Mouse (Mus musculus): ENCODE measurements around the gene Csk.
A peak's percentile ranks its signal among the peaks of the same experiment; 100 is the strongest.

Gene Csk

DNA sequence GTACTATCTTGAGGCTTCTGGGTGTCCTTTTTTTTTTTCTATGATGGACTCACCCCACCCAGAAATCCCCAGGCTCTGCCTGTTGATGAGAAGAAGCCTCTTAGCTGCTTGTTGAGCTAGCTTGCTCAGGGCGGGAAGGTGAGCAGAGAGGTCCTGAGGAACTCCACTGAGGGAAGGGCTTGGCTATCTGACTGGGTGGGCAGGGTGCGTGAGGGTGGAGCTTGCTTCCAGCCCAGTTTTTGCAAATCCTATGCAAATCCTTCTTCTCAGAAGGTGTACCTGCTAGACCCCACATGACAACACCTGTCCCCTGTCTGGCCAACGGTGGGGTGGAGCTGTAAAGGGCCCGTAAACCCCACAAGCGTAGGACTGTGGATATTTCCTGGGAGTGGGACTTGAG, at the start of gene Csk:
Csk (minus strand) TSS at position 349 of the 400 bp plus-strand sequence.
- DNase-seq (ENCODE audit: low read depth), result no peak

DNA sequence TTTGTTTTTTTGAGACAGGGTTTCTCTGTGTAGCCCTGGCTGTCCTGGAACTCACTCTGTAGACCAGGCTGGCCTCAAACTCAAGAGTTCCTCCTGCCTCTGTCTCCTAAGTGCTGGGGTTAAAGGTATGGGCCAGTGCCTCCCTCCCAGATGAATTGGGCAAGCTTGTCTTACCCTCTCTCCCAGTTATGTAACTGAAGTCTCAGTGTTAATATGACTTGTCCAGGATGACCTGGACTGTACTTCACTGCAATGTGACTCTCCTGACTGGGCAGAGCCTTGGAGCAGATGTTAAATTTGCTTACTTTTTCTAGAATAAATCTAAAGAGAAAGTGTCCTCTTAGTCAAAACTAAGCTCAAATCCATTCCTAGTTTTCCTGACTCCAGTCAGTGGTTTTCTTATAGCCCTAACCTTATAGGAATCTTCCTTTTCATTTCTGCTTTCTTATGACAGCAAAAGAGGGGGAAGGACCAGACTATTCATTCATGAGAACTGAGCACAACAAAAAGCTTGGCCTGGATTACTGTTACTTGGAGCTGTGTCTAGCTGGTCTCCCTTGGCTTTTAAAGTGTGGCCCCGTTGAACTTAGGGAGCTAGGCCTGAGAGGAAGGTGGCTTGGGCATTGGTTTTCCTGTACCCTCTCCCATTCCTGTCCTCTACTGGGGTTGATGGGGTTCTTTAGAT, 45.2 kb upstream of the Csk start:
- DNase-seq (ENCODE audit: low read depth), result peak; percentile 26

DNA sequence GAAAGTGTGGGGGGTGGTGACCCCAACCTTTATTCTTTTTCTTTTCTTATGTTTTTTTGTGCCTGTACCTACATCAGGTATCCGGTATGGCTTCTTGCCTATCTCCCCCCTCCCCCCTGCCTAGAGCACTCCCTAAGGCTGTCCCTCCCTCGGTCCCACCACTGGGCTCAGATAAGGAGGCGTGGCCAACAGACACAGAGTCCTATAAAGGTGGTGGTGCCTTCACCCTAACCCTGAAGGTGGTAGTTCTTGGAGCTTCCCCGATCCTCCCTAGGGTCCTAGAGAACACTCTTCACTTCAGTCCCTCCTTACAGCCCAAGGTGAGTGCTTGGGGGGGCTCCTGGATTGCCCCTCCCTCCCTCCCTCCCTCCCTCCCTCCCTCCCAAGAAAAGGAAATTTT, 43.9 kb upstream of the Csk start:
- DNase-seq (ENCODE audit: low read depth), result no peak

DNA sequence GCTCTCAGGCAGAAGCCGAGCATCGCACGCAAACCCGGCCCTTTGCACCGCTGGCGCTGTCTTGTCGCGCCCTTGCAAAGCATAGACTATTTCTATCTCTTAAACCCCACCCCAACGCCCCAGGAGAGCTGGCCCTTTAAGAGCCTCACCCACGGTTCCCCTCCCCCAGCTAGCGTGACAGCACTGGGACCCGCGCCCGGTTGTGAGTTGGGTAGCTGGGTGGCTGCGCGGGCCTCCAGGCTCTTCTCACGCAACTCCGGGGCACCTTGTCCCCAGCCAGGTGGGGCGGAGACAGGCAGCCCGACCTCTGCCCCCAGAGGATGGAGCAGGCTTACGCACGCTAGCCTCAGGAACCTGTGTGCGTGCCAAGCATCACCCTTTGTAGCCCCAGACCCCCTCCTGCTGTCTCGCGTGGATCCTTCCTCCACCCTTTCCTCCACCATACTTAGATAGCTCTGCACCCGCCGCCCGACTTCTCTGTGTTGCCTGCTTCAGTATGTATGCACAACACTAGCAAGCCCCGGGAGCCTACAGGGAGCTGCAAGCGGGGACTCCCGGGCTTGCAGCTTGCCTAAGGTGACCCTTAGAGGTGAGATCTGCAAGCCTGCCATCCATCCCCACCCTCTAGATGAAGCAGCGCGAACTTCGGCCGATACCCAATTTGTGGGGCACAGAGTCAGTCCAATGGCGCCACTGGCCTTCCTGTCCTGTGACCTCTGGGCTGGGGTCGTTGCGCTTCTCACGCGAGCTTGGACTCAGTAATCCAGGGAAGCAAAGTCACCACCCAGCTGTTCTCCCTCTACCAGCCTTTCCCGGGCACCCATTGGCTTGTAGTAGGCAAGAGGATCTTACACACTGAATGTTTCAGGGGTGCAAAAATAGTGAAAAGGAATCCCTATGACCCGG, 43.2 kb upstream of the Csk start:
- DNase-seq (ENCODE audit: low read depth), result peak; percentile 7

DNA sequence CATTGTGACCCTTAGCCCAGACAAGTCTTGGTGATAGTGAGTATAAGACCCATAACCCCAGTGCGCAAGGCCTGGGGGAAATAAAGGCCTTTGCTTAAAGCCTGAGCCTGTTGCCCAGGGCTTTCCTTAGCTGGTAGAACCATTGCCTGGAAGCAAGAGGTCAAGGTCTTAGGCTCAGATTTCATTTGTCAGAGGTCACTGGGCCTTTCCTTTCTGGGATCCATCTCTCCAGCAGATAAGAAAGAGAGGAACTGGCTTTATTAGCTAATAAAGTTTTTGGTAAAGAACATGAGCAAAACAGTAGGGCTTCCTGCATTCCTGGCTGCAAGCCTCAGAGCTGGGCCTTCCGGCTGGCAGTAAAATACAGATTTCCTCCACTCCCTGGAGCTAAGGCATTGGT, 40.7 kb upstream of the Csk start:
- DNase-seq (ENCODE audit: low read depth), result no peak

DNA sequence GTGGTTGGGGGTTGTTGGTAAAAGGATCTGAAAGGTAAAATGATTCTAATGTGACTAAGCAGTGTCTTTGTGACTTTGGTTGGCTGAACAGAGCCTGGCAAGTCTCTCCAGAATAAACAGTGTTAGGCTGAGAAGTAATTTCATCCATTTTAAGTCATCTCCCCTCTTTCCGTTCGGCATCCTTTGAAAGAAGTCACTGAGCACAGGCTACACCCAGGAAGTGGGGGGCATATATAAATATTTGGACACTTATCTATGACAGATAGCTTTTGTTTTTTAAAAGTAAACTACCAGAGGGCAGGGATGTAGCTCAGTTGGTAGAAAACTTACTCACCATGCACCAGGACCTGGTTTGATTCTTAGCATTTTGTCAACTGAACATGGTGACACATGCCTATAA, 35.2 kb upstream of the Csk start:
- no peak for DNase-seq (ENCODE audit: low read depth)

DNA sequence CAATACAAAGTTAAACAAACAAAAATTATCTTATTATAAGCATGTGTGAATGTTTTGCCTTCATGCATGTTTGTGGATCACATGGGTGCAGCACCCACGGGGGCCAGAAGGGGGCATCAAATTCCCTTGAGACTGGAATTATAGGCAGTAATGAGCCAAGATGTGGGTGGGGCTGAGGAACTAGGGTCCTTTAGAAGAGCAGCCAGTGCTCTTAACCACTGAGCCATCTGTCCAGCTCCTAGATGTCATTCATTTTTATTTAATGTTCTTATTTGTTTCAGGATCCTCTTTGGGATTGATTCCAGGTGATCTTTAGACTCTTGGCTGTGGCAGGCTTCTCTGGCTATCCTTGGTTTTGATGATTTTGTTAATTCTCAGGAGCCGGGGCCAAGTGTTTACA, 34.7 kb upstream of the Csk start:
- DNase-seq (ENCODE audit: low read depth), result peak; percentile 17

DNA sequence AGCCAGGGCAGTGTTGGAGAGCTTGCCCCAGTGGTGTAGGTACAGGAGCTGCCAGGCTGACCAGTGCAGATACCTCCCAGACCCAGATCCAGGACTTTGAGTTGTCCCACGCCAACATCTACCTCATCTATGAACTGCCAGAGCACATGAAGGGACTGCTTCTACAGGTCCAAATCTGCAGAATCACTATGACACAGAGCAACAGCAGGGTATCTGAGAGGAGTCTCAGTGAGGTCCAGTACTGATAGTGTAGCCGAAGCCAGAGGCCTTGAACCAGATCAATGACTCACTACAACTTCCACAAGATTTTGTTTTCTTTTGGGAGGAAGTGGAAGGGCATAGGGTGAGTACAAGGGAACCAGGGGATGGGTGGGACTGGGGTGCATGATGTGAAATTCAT, 34.3 kb upstream of the Csk start, which contains the start of gene Cyp1a1:
Cyp1a1 (plus strand) TSS at position 178 of the 400 bp plus-strand sequence.
- DNase-seq (ENCODE audit: low read depth), result no peak

DNA sequence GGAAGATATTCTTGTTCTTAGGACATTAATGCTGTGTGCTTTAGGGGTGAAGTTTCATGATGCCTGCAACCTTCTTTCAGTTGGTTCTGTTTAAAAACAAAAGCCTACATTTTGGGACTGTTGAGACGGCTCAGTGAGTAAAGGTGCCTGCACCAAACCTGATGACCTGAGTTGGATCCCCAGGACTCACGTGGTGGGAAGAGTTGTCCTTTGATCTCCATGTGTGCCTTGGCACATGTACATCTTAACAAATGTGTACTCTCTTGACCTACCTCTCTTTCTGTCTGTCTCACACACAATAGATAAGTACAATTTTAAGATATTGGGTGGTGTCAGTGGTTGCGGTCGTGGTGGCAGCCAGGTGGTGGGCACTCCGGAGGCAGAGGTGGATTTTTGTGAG, 32.6 kb upstream of the Csk start:
- no peak for DNase-seq (ENCODE audit: low read depth)

DNA sequence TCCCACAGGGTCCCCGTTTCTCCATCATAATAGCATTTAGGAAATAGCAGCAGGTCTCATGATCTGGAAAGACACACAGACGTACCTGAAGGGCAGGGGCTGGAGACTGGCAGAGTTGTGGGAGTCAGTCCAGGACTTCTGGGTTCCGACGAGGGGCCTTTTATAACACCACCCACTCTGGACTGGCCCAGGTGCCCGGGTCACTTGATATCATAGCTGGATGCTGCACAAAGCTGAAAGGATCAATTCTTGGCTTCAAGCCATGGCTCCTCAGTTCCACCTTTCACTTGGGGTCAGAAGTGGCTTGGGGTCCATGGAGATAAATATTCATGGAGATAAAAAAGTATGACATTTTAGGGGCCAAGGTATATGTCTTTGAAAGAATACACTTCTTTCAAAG, 30.1 kb upstream of the Csk start, which contains the start of gene Cyp1a2:
Cyp1a2 (minus strand) TSS at position 184 of the 400 bp plus-strand sequence.
- DNase-seq (ENCODE audit: low read depth), result no peak

DNA sequence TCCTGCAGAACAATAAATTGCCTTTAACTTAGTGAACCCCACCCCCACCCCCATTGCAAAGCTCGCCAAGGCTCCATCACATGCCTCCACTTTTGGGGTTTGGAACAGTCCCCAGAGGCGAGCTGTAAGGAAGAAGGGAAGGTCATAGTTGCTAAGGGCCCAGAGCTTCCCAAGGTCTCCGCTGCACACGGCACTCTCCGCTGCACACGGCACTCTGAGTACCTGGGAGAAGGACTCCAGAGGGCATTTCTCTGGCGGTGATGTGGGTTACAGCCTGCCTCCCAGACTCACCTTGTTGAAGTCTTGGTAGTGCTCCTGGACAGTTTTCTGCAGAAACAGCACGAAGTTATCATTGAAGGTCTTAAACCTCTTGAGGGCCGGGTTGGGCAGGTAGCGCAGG, 28.0 kb upstream of the Csk start:
- DNase-seq (ENCODE audit: low read depth), result no peak

DNA sequence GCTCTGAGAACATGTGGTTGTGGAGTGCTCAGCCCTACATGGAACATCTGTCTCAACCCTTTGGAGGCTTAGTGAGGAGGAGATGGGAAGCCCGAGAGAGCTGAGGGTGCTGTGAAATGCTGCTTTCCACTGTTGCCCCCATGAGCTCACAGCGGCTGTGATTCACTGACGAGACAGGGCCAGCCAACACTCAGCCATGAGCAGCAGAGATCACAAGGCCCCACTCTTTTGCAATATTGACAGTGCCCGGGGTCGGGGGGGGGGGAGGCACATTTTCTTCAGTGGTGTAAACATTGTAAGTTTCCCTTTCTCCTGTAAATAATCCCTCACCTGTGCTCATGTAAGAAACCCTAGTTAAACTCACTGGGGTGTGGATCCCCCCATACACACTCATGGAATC, 18.1 kb upstream of the Csk start:
- peak; percentile 9 for DNase-seq (ENCODE audit: low read depth)

DNA sequence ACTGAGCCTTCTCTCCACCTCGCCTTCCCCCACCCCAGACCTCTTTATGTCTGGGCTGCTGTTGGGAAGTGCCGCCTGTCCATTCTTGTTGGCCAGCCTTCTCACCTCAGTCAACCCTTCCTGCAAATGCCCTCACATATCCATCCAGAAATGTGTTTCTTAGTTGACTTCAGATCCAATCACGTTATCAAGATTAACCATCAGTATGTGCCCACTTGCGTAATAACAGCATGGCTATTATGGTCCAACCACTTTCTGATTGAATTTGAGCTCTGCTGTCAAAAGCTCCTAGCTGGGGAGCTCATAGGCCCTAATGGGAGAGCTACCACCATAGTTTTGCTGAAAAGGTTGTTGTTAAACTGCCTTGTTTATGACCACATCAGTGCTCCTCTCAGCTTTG, 17.6 kb upstream of the Csk start:
- DNase-seq (ENCODE audit: low read depth), result no peak

DNA sequence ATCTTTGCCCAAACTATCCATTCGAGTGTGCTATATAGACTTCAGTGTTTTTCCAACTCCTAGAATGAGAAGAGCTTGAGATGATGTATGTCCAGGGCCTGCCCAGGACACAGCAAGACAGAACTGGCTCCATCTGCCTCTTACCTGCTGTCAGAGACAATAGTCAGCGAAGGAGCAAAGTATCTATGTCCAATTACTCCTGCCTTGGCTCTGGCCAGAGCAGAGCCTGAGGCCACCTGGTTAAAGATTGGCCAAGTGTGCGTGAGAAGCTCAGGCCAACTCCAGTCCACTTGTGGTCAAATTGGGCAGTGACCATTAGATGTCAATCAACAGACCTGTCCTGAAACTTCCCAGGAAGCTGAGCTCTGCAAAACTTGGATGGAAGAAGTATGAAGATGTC, 16.1 kb upstream of the Csk start:
- no peak for DNase-seq (ENCODE audit: low read depth)

DNA sequence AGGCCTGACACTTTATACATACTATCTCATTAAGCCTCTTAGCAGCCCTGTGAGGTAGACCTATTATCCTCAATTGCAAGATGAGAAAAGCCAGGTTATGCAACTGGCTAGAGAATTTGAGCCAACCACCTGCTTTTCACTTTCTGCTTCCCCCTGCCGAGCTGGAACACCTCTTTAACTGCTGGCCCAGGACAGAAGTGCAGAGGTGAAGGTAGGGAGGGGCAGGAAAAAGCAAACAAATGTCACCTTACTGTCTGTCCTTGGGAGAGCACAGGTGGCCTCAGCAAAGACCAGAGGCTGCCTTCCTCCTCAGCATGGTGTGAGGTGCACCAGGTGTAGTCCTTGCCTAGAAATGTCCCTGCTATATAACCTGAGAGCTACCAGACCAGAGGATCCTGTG, 14.8 kb upstream of the Csk start:
- DNase-seq (ENCODE audit: low read depth), result no peak

DNA sequence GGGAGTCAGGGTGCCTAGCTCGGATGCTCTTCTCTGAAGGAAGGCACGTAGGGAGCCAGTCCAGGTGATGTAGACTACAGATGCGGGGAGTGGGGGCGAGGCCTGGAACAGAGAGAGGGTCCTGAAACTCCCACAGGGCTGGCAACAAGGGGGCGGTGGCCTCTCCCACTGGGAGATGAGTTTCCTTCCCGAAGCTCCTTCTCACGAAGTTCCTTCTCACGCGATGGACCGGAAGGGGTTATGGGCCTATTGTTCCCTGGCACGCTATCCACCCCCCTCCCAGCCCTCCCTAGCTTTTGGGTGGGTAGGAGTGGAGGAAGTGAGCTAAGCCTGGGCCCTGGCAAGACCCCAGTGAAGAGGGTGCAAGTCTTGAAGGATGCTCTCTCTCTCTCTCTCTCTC, 14.4 kb upstream of the Csk start:
- no peak for DNase-seq (ENCODE audit: low read depth)

DNA sequence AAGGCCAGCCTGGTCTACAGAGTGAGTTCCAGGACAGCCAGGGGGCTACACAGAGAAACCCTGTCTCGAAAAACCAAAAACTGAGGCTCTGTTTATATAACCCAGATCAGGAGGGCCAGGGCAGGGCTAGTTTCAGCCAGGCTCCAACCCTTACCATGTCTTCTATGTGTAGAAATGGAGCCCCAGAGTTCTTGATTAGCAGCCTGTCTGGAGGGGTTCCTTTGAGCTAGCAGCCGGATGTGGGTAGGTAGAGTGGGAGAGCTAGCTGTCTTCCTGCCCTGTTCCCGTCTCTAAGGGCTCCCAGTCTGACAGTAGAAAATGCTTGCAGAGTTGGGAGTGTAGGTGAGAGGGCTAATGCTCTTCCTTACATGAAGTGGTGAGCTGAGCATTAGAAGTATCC, 13.7 kb upstream of the Csk start:
- DNase-seq (ENCODE audit: low read depth), result no peak

DNA sequence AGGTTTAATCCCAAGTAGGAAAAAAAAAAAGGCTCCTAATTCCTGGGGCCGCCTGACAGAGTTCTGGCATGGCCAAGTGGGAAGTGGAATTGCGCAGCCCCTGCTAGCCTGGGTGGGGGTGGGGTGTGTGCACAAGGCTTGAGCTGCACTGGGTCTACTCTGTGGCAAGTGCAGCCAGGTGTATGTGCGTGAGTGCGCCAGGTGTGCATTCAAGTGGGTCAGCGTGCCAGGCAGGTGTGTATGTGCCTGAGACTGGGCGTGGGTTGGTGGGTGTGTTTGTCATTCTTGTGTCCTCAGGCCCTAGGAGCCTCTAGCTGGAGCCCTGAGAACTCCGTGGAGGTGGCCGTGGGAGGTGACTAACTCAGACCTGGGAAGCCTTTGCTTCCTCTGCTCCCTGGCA, 13.1 kb upstream of the Csk start:
- DNase-seq (ENCODE audit: low read depth), result no peak

DNA sequence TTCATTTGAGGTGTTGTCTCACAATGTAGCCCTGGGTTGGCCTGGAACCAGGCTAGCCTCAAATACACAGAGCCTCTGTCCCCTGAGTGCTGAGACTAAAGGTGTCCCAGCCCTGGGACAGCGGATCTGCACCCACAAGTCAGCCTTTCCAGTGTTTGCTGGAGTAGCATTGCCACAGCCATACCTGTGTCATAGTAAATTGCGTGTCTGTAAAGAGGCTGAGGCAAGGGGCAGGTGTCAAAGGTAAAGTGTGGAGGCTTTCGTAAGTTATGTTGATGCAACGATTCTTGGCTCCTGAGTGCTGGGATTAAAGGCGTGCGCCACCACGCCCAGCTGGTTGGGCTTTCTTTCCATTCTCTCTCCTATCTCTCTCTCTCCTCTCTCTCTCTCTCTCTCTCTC, 11.2 kb upstream of the Csk start:
- DNase-seq (ENCODE audit: low read depth), result no peak

DNA sequence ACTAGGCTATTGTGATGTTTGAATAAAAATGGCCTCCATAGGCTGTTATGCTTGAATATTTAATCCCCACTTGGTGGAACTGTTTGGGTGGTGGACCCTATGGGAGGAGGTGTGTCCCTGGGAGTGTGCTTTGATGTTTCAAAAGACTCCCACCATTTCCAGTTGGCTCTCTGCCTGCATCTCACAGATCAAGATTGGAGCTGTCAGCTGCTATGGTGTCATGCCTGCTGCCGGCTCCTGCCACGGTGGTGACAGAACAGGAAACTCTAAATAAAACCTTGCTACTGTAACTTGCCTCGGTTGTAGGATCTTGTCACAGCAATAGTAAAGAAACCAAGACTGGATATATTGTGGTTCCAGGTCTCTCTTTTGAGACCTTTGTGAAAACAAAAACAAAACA, 8.1 kb upstream of the Csk start:
- DNase-seq (ENCODE audit: low read depth), result no peak

DNA sequence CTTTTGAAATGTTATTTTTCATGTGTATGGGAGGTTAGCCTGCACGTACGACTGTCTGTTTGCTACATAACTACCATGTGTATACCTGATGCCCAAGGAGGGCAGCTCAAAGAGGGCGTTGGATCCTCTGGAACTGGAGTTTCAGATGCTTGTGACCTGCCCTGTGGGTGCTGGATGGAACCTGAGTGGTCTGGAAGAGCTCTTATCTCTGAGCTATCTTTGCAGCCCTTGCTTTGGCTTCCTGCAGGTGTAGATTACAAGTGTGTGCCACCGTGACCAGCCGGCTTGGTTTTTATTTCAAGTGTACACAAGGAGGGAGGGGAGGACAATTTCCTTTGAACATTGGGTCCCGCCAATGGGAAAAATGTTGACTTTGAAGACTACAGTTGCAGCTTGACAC, 7.1 kb upstream of the Csk start:
- DNase-seq (ENCODE audit: low read depth), result no peak

DNA sequence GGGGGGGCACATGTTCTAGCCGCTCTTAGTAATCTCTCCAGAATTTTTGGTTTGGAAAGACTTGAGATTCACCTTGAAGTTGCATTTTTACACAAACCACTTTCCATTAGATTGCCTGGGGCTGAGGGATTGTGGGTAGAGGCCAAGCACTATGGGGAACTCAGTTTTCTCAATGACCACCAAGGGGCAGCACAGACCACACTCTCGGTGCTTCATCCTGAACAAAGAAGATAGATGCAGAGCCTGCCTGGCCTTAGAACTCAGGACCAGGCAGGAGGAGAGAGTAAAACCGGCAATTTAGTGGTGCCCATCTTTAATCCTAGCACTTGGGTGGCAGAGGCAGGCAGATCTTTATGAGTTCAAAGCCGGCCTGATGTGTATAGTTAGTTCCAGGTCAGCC, 6.3 kb upstream of the Csk start:
- peak; percentile 90 for DNase-seq (ENCODE audit: low read depth)

DNA sequence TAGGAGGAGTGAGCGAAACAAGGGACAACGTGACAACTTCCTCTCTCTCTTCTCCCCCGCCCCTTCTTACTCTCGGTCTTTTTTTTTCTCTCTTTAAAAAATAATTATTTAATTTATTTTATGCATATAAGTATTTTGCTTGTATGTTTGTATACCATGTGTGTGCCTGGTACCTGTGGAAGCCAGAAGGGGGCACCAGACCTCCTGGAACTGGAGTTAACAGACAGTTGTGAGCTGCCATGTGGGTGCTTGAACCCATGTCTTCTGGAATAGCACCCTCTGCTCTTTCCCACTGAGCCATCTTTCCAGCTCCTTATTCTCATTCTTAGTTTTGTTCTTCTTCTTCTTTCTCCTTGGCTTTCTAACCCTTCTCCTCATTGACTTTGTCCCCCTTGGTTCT, 5.5 kb upstream of the Csk start:
- DNase-seq (ENCODE audit: low read depth), result no peak

DNA sequence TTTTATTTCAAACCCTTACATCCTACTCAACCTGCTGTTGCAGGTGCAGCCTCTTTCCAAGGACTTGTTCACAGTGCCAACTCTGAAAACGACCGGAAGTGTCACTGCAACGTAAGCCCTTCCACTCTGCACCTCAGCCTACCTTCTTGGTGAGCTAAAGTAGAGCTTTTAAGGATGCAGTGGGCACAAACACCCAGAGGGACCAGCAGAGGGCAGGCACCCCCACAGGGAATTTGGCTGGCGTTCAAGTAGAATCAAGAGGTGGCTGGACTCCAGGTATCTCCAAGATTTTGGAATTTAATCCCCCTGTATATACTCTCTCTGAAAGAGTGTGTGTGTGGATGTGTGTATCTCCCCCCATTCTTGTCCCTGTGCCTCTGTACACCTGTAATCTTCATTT, 4.4 kb upstream of the Csk start:
- DNase-seq (ENCODE audit: low read depth), result no peak
